Mouse (Mus musculus): ENCODE results near the gene Mphosph6. TPM values are rescaled to one million over a fixed set of nuclear protein-coding genes. Genes with fewer than 3 reads are reported as not detected.

Gene Mphosph6
- polyA plus RNA-seq, 1 experiment = 10.2 TPM

DNA sequence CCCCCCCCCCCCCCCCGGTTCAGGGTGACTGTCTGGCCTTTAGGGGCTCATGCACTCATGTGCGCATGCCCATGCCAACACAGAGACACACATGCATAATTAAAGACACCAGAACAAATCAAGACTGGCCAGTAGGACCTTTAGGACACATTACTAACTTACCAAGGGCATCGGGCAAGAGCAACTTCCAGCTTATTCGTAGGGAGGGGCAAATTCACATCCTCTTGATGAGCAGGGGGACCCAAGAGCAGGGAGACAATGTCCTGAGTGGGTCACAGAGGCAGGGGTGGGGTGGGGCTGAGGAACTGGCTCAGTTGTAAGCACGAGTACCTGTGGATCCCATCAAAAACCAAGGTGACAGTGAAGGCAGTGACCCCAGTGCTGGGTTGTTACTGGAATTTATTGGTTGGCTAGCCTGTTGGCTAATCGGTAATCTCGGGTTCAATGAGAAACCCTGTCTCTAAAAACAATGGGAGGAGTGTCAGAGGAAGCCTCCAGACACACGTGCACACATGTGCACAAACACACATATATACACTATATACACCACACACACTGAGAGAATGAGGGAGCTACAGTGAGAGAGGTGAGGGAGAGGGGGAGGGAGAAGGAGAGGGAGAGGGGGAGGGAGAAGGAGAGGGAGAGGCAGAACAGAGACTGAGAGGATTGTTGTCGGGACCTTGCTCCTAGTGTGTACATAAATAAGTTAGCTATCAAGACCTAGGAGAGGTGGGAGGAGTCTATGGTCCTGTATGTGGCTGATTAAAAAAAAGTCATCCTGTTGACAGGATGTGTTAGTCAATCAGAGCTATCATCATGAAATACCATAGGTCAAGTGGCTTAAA lies 53.6 kb downstream of the Mphosph6 start:
- 71% methylated on average over 9 of the region's 9 CpGs for WGBS
- TF ChIP-seq CTCF (IDR thresholded peaks at IDR 0.05; ENCODE audit: insufficient read depth, low read length) = no peak
- TF ChIP-seq POLR2A (IDR thresholded peaks at IDR 0.05; ENCODE audit: borderline replicate concordance, extremely low read depth, low read depth, low read length) = no peak
- Histone ChIP-seq H3K4me1 (ENCODE audit: control insufficient read depth, insufficient read depth, low read length) (no peaks in the 10 kb centered on the region), H3K4me3 (replicated peaks; ENCODE audit: extremely low read depth, low read depth, low read length) (no peak overlapping the region)
- no peak for DNase-seq

DNA sequence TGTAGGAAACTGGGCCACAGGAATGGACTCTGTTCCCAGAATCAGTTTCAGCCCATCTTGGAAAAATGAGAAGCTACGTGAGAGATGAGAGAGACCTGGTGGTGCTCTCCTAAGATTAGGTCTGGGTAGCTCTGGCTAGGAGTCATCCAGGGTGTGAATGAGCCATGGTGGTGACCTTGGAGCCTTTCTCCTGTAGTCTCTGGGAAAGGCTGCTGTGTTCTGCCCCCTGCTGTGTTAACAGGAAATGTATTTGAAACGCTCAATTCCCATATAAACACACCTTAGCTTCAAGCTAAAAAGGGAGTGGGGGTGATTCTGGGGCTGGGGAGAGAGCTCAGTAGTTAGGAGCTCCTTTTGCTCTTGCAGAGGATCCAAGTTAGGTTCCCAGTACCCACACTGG lies 54.3 kb downstream of the Mphosph6 start:
- DNase-seq = no peak
- 27% methylated on average over 2 of the region's 2 CpGs for WGBS
- H3K4me1 ChIP-seq (ENCODE audit: control insufficient read depth, insufficient read depth, low read length) = no peaks in the 10 kb centered on the region
- no peak for TF ChIP-seq POLR2A (IDR thresholded peaks at IDR 0.05; ENCODE audit: borderline replicate concordance, extremely low read depth, low read depth, low read length)
- no peak for TF ChIP-seq CTCF (IDR thresholded peaks at IDR 0.05; ENCODE audit: insufficient read depth, low read length)
- H3K4me3 ChIP-seq (replicated peaks; ENCODE audit: extremely low read depth, low read depth, low read length) = no peak overlapping the region

DNA sequence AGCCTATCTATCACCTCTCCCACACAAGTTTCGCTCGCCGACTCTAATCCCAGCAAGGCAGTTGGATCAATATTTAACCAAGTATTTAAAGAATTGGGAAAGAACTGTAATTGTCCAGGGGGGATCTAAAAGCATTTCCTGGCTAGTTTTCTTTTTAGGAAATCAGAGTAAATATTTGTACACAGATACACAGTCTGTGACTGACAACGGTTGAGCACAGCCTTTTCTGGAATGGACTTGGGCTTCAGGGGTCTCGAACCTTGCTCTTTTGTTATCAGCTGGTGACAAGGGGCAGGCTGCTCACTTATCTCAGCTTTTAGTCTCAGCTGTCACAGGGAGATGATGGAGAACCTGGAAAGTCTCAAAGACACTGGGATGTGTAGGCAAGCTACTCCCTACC lies 55.1 kb downstream of the Mphosph6 start:
- DNase-seq = no peak
- Histone ChIP-seq H3K4me3 (replicated peaks; ENCODE audit: extremely low read depth, low read depth, low read length) (no peak overlapping the region), H3K4me1 (ENCODE audit: control insufficient read depth, insufficient read depth, low read length) (no peaks in the 10 kb centered on the region)
- TF ChIP-seq CTCF (IDR thresholded peaks at IDR 0.05; ENCODE audit: insufficient read depth, low read length) = no peak
- WGBS = 63% methylated on average over 5 of the region's 5 CpGs

DNA sequence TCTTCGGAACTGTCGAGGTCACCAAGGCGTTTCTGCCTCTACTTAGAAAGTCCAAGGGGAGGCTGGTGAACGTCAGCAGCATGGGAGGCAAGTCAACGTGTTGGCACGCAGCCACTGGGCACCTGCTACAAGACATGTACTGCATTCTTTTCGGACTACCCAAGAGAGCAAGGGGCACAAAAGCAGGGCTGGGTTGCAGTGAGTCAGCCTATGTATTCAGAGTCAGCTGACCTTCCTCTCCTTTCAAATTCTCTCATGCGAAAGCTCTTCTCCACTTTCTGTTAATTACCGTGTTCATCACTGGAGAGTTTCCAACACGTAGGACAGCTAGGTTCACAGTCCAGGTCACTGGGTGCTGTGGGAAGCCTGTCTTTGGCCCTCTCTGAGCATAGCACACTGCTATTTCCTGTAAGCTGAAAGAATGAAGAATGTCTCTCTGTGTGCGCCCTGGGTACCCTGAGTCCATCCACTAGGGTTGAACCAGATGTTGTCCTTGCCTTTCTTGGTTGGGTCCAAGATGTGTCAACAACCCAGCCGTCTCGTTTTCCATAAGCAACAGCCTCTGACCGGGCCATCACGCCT lies 59.2 kb downstream of the Mphosph6 start:
- H3K4me3 ChIP-seq (replicated peaks; ENCODE audit: extremely low read depth, low read depth, low read length) = no peak overlapping the region
- TF ChIP-seq CTCF (IDR thresholded peaks at IDR 0.05; ENCODE audit: insufficient read depth, low read length) (no peak), POLR2A (IDR thresholded peaks at IDR 0.05; ENCODE audit: borderline replicate concordance, extremely low read depth, low read depth, low read length) (no peak)
- H3K4me1 ChIP-seq (ENCODE audit: control insufficient read depth, insufficient read depth, low read length) = no peaks in the 10 kb centered on the region
- DNase-seq = no peak
- WGBS = 70% methylated on average over 15 of the region's 15 CpGs

Other genes starting within 250 kb of the Mphosph6 start
- 3.8 and 12.5 TPM in 2 replicates for gene Sdr42e1, start 128.3 kb downstream of the Mphosph6 start, polyA plus RNA-seq (2012; rRNA removed)
- gene Hsd17b2, start 100.0 kb downstream of the Mphosph6 start, polyA plus RNA-seq (2012; rRNA removed) = 0.79 and 5.2 TPM in 2 replicates

Measured in lung, adult 2 months (tissue).